Mouse (Mus musculus): ENCODE results near the gene Ftcd. TPM values are rescaled to one million over a fixed set of nuclear protein-coding genes. Genes with fewer than 3 reads are reported as not detected.
A peak's percentile ranks its signal among the peaks of the same experiment; 100 is the strongest.

The Ftcd gene
- polyA plus RNA-seq, 1 experiment from 2014 or later, result 0.64 TPM

- Histone ChIP-seq H3K4me2 (replicated peaks) (no peak overlapping the region), H3K9ac (no peak overlapping the region), H3K27me3 (replicated peaks) (no peaks in the 10 kb centered on the region), H3K9me3 (no peaks in the 10 kb centered on the region), H3K36me3 (peaks cover 45% of the 10 kb centered on the region), H3K4me1 (replicated peaks) (no peaks in the 10 kb centered on the region), H3K27ac (no peak overlapping the region), H3K4me3 (replicated peaks) (no peak overlapping the region)
- ATAC-seq, result no peak
- WGBS, result 87% methylated on average over 5 of the region's 5 CpGs
Observed at GRCm38 (mm10) chr10:76554061-76554460, 21.4 kb upstream of the Ftcd start.

GRCm38 (mm10) chr10:76561972-76562371 lies 13.5 kb upstream of the Ftcd start, which contains the start of gene Spatc1l:
Spatc1l (plus strand) TSS chr10:76562272.
- Histone ChIP-seq H3K36me3 (no peaks in the 10 kb centered on the region), H3K27me3 (replicated peaks) (no peaks in the 10 kb centered on the region), H3K9me3 (no peaks in the 10 kb centered on the region), H3K4me1 (replicated peaks) (no peaks in the 10 kb centered on the region), H3K9ac (no peak within 1 kb of the TSS), H3K27ac (no peak within 1 kb of the TSS), H3K4me3 (replicated peaks) (no peak within 1 kb of the TSS), H3K4me2 (replicated peaks) (no peak within 1 kb of the TSS)
- WGBS, result 84% methylated on average over 10 of the region's 10 CpGs
- no peak for ATAC-seq

GRCm38 (mm10) chr10:76569996-76570685 lies 5.3 kb upstream of the Ftcd start:
- no peak overlapping the region for H3K4me2 ChIP-seq (replicated peaks)
- no peaks in the 10 kb centered on the region for H3K36me3 ChIP-seq
- no peaks in the 10 kb centered on the region for H3K4me1 ChIP-seq (replicated peaks)
- H3K4me3 ChIP-seq (replicated peaks), result no peak overlapping the region
- WGBS, result 88% methylated on average over 22 of the region's 22 CpGs
- no peaks in the 10 kb centered on the region for H3K27me3 ChIP-seq (replicated peaks)
- no peak overlapping the region for H3K27ac ChIP-seq
- H3K9me3 ChIP-seq, result no peaks in the 10 kb centered on the region
- H3K9ac ChIP-seq, result no peak overlapping the region
- no peak for ATAC-seq

- Histone ChIP-seq H3K9ac (no peak overlapping the region), H3K9me3 (no peaks in the 10 kb centered on the region), H3K4me1 (replicated peaks) (no peaks in the 10 kb centered on the region), H3K4me3 (replicated peaks) (no peak overlapping the region), H3K27me3 (replicated peaks) (no peaks in the 10 kb centered on the region), H3K27ac (no peak overlapping the region), H3K36me3 (no peaks in the 10 kb centered on the region), H3K4me2 (replicated peaks) (no peak overlapping the region)
- ATAC-seq, result no peak
- 65% methylated on average over 2 of the region's 2 CpGs for WGBS
Observed at GRCm38 (mm10) chr10:76571070-76571469, 4.4 kb upstream of the Ftcd start.

GRCm38 (mm10) chr10:76572151-76572550 lies 3.3 kb upstream of the Ftcd start:
- Histone ChIP-seq H3K4me3 (replicated peaks) (no peak overlapping the region), H3K4me2 (replicated peaks) (no peak overlapping the region), H3K4me1 (replicated peaks) (no peaks in the 10 kb centered on the region), H3K27ac (no peak overlapping the region), H3K9me3 (no peaks in the 10 kb centered on the region), H3K36me3 (no peaks in the 10 kb centered on the region), H3K27me3 (replicated peaks) (no peaks in the 10 kb centered on the region), H3K9ac (no peak overlapping the region)
- 80% methylated on average over 3 of the region's 3 CpGs for WGBS
- ATAC-seq, result no peak

- no peak overlapping the region for H3K9ac ChIP-seq
- H3K4me3 ChIP-seq (replicated peaks), result no peak overlapping the region
- no peaks in the 10 kb centered on the region for H3K9me3 ChIP-seq
- H3K4me2 ChIP-seq (replicated peaks), result no peak overlapping the region
- no peak overlapping the region for H3K27ac ChIP-seq
- no peaks in the 10 kb centered on the region for H3K4me1 ChIP-seq (replicated peaks)
- H3K27me3 ChIP-seq (replicated peaks), result no peaks in the 10 kb centered on the region
- no peaks in the 10 kb centered on the region for H3K36me3 ChIP-seq
- WGBS, result 67% methylated on average over 7 of the region's 7 CpGs
- no peak for ATAC-seq
Observed at GRCm38 (mm10) chr10:76576920-76577319, 1.5 kb downstream of the Ftcd start.

- Histone ChIP-seq H3K9ac (no peak overlapping the region), H3K4me3 (replicated peaks) (no peak overlapping the region), H3K36me3 (no peaks in the 10 kb centered on the region), H3K4me2 (replicated peaks) (peak overlapping the region; percentile 42), H3K4me1 (replicated peaks) (no peaks in the 10 kb centered on the region), H3K9me3 (no peaks in the 10 kb centered on the region), H3K27ac (no peak overlapping the region), H3K27me3 (replicated peaks) (no peaks in the 10 kb centered on the region)
- 0 out of 2 replicates have a peak, but pooled peaks have one; percentile 20 for ATAC-seq
- 14% methylated on average over 10 of the region's 10 CpGs for WGBS
Observed at GRCm38 (mm10) chr10:76584138-76584537, 8.7 kb downstream of the Ftcd start.

- no peak overlapping the region for H3K4me2 ChIP-seq (replicated peaks)
- H3K9ac ChIP-seq, result no peak overlapping the region
- no peaks in the 10 kb centered on the region for H3K36me3 ChIP-seq
- H3K27me3 ChIP-seq (replicated peaks), result no peaks in the 10 kb centered on the region
- WGBS, result 42% methylated on average over 1 of the region's 1 CpGs
- no peaks in the 10 kb centered on the region for H3K4me1 ChIP-seq (replicated peaks)
- 0 out of 2 replicates have a peak, but pooled peaks cover 3% of the 10 kb centered on the region for H3K9me3 ChIP-seq
- H3K4me3 ChIP-seq (replicated peaks), result no peak overlapping the region
- H3K27ac ChIP-seq, result no peak overlapping the region
- no peak for ATAC-seq
Observed at GRCm38 (mm10) chr10:76586190-76586589, 10.7 kb downstream of the Ftcd start.

GRCm38 (mm10) chr10:76590197-76590596 lies 14.7 kb downstream of the Ftcd start:
- ATAC-seq, result no peak
- Histone ChIP-seq H3K27me3 (replicated peaks) (no peaks in the 10 kb centered on the region), H3K27ac (no peak overlapping the region), H3K4me3 (replicated peaks) (no peak overlapping the region), H3K4me1 (replicated peaks) (no peaks in the 10 kb centered on the region), H3K36me3 (no peaks in the 10 kb centered on the region), H3K9me3 (0 out of 2 replicates have a peak, but pooled peaks cover 3% of the 10 kb centered on the region), H3K9ac (no peak overlapping the region), H3K4me2 (replicated peaks) (no peak overlapping the region)
- WGBS, result 81% methylated on average over 11 of the region's 11 CpGs

- H3K27ac ChIP-seq, result no peak overlapping the region
- H3K9ac ChIP-seq, result no peak overlapping the region
- no peaks in the 10 kb centered on the region for H3K27me3 ChIP-seq (replicated peaks)
- H3K4me1 ChIP-seq (replicated peaks), result no peaks in the 10 kb centered on the region
- 90% methylated on average over 31 of the region's 31 CpGs for WGBS
- H3K4me2 ChIP-seq (replicated peaks), result no peak overlapping the region
- H3K36me3 ChIP-seq, result no peaks in the 10 kb centered on the region
- no peak overlapping the region for H3K4me3 ChIP-seq (replicated peaks)
- ATAC-seq, result no peak
- H3K9me3 ChIP-seq, result no peaks in the 10 kb centered on the region
Observed at GRCm38 (mm10) chr10:76596338-76596737, 20.9 kb downstream of the Ftcd start.

- Histone ChIP-seq H3K9ac (no peak overlapping the region), H3K27me3 (replicated peaks) (no peaks in the 10 kb centered on the region), H3K4me2 (replicated peaks) (no peak overlapping the region), H3K4me1 (replicated peaks) (no peaks in the 10 kb centered on the region), H3K36me3 (peaks cover 34% of the 10 kb centered on the region; the same call in 1 of the 2 replicates), H3K27ac (no peak overlapping the region), H3K9me3 (no peaks in the 10 kb centered on the region), H3K4me3 (replicated peaks) (no peak overlapping the region)
- WGBS, result 73% methylated on average over 3 of the region's 3 CpGs
- ATAC-seq, result no peak
Observed at GRCm38 (mm10) chr10:76602690-76603089, 27.2 kb downstream of the Ftcd start.

GRCm38 (mm10) chr10:76612473-76612872 lies 37.0 kb downstream of the Ftcd start:
- WGBS, result 85% methylated on average over 7 of the region's 7 CpGs
- no peak overlapping the region for H3K27ac ChIP-seq
- no peaks in the 10 kb centered on the region for H3K9me3 ChIP-seq
- no peak overlapping the region for H3K9ac ChIP-seq
- no peak overlapping the region for H3K4me2 ChIP-seq (replicated peaks)
- no peaks in the 10 kb centered on the region for H3K27me3 ChIP-seq (replicated peaks)
- H3K36me3 ChIP-seq, result peaks cover 51% of the 10 kb centered on the region
- no peak for ATAC-seq
- no peaks in the 10 kb centered on the region for H3K4me1 ChIP-seq (replicated peaks)
- no peak overlapping the region for H3K4me3 ChIP-seq (replicated peaks)

- Histone ChIP-seq H3K9me3 (no peaks in the 10 kb centered on the region), H3K4me1 (replicated peaks) (peaks cover 14% of the 10 kb centered on the region), H3K27ac (peak overlapping the region; percentile 79; the same call in 1 of the 2 replicates), H3K4me2 (replicated peaks) (peak overlapping the region; percentile 48), H3K36me3 (no peaks in the 10 kb centered on the region), H3K4me3 (replicated peaks) (peak overlapping the region; percentile 48), H3K27me3 (replicated peaks) (no peaks in the 10 kb centered on the region), H3K9ac (peak overlapping the region; percentile 73)
- no peak for ATAC-seq
- 65% methylated on average over 4 of the region's 4 CpGs for WGBS
Observed at GRCm38 (mm10) chr10:76622411-76622810, 47.0 kb downstream of the Ftcd start.
